Mouse (Mus musculus): ENCODE results near the gene Slc27a1. TPM values are rescaled to one million over a fixed set of nuclear protein-coding genes. Genes with fewer than 3 reads are reported as not detected.
A peak's percentile ranks its signal among the peaks of the same experiment; 100 is the strongest.

Slc27a1 gene
- polyA plus RNA-seq, 1 experiment from 2014 or later: 81.9 TPM

DNA sequence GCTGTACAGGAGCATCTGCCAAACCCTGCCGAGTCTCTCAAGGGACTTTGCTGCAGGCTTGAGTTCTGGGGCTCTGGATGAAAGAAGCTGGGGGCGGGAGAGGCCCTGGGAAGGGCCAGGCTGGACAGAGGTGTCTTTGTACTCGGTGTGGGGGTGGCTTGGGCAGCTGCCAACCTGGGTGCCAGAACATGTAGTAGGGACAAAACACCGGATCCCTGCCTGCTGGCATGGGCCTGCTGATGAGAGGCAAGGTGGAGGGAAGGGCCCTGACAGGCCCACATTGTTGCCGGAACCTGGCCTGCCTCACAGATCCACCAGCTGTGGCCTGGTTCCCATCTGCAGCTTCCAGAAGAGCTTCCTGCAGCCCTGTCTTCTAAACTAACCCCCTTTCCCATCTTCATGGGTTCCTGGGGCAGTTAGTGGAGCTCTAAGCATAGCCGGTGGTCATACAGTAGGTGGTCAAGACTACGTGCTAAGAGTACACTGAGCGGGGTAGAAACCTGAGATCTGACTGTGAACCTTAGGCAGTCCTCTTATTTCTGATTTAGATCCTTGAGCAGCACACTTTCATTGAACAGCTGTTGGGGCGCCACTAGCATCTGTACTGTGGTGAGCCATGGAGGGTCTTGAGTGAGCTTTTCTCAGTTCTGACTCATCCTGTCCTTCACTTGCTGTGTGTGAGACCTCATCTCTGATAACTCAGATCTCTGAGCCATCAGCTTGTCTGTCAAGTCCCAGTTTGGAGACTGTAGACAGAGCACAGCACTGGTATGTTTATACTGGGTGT, 4.4 kb downstream of the Slc27a1 start:
- no peak for ATAC-seq (ENCODE audit: low FRiP score)
- H3K36me3 ChIP-seq: no peaks in the 10 kb centered on the region; the same call in 1 of the 2 replicates
- 71% methylated on average over 9 of the region's 9 CpGs for WGBS
- peaks cover 43% of the 10 kb centered on the region for H3K4me1 ChIP-seq (replicated peaks)
- peak overlapping the region; percentile 81 for H3K4me2 ChIP-seq
- H3K27me3 ChIP-seq: peaks cover 9% of the 10 kb centered on the region
- H3K4me3 ChIP-seq: peak overlapping the region; percentile 4; the same call in 1 of the 2 replicates
- peak overlapping the region; percentile 78 for H3K27ac ChIP-seq
- H3K9ac ChIP-seq: no peak overlapping the region
- H3K9me3 ChIP-seq: no peaks in the 10 kb centered on the region

DNA sequence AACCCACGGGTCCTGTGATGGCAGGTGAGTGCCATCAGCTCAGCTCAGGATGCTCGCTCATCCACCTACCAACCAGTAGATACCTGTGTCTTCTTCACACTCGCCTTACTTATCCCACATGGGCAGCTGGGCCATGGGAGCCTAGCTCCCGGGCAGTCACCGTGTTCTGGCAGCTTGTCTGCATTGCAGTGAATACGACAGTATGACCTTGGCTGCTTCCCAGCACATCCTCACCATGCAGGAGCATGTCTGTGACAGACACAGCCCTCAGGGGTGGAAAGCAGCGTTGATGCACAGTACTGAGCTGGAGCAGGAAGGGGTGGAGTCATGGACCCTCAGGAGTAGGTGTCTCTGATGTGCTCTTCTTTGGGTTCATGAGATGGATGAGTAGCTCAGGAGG, 5.7 kb downstream of the Slc27a1 start:
- Histone ChIP-seq H3K9me3 (no peaks in the 10 kb centered on the region), H3K4me3 (no peak overlapping the region), H3K4me2 (no peak overlapping the region), H3K27me3 (peaks cover 3% of the 10 kb centered on the region; the same call in 1 of the 2 replicates), H3K9ac (no peak overlapping the region), H3K36me3 (peaks cover 2% of the 10 kb centered on the region; the same call in 1 of the 2 replicates), H3K4me1 (replicated peaks) (peaks cover 35% of the 10 kb centered on the region), H3K27ac (no peak overlapping the region)
- WGBS: 78% methylated on average over 7 of the region's 7 CpGs
- no peak for ATAC-seq (ENCODE audit: low FRiP score)

GRCm38 (mm10) chr8:71575020-71575419, 6.3 kb downstream of the Slc27a1 start:
- no peak overlapping the region for H3K4me2 ChIP-seq

DNA sequence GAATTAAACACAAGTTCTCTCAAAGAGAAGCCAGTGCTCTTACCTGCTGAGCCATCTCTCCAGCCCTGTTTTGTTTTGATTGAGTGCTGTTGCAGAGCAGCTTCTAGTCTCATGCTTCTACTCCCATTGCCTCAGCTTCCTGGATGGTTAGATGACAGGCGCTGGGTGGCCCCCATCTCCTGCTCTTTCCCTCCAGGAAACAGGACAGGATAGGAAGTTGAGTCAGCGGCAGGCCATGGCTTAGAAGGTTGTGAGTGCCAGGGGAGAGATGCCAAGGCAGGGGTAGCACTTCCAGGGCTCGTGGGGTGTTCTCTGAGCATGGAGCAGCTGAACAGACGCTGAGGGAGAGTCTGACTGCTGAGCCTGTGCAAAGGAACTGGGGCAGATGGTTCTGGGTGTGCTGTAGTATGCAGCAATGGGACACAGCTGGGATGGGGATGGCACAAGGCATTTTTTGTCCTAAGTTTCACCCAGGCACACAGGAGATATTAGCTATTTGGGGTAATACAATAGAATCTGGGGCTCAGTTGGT, 9.2 kb downstream of the Slc27a1 start:
- H3K4me2 ChIP-seq: no peak overlapping the region
- no peak overlapping the region for H3K9ac ChIP-seq
- peaks cover 13% of the 10 kb centered on the region; the same call in 1 of the 2 replicates for H3K27me3 ChIP-seq
- H3K4me1 ChIP-seq (replicated peaks): peaks cover 23% of the 10 kb centered on the region
- H3K4me3 ChIP-seq: no peak overlapping the region
- 73% methylated on average over 4 of the region's 4 CpGs for WGBS
- no peak overlapping the region for H3K27ac ChIP-seq
- peaks cover 27% of the 10 kb centered on the region for H3K36me3 ChIP-seq
- no peak for ATAC-seq (ENCODE audit: low FRiP score)
- no peaks in the 10 kb centered on the region for H3K9me3 ChIP-seq

More at GRCm38 (mm10) chr8:71575020-71575419, 6.3 kb downstream of the Slc27a1 start:
- ATAC-seq (ENCODE audit: low FRiP score): no peak
- Histone ChIP-seq H3K9me3 (no peaks in the 10 kb centered on the region), H3K4me3 (no peak overlapping the region), H3K27ac (no peak overlapping the region), H3K36me3 (peaks cover 6% of the 10 kb centered on the region; the same call in 1 of the 2 replicates), H3K27me3 (peaks cover 9% of the 10 kb centered on the region; the same call in 1 of the 2 replicates), H3K9ac (no peak overlapping the region), H3K4me1 (replicated peaks) (peaks cover 41% of the 10 kb centered on the region)
- 75% methylated on average over 1 of the region's 1 CpGs for WGBS

DNA sequence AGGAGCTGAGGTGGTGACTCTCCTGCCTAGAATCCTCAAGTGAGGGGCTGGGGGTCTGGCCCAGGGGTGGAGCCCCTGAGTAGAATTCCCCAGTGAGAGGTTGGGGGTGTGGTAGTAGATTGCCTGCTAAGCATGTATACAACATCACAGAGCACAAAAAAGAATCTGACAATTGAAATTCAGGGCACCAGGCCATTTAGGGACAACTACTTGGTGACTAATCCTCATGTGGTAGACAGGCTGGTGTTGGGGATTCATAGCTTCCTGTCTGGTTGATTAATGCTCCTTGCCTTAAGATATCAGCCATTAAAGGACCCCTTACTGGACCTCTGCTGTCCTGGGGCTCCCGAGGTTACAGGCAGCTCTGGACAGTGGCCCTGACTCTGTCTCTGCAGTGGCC, 10.3 kb downstream of the Slc27a1 start:
- Histone ChIP-seq H3K4me1 (replicated peaks) (peaks cover 19% of the 10 kb centered on the region), H3K4me3 (no peak overlapping the region), H3K27me3 (peaks cover 13% of the 10 kb centered on the region; the same call in 1 of the 2 replicates), H3K27ac (peak overlapping the region; percentile 35; the same call in 1 of the 2 replicates), H3K9me3 (no peaks in the 10 kb centered on the region), H3K9ac (no peak overlapping the region), H3K36me3 (peaks cover 32% of the 10 kb centered on the region), H3K4me2 (no peak overlapping the region)
- ATAC-seq (ENCODE audit: low FRiP score): no peak
- 89% methylated on average over 1 of the region's 1 CpGs for WGBS

DNA sequence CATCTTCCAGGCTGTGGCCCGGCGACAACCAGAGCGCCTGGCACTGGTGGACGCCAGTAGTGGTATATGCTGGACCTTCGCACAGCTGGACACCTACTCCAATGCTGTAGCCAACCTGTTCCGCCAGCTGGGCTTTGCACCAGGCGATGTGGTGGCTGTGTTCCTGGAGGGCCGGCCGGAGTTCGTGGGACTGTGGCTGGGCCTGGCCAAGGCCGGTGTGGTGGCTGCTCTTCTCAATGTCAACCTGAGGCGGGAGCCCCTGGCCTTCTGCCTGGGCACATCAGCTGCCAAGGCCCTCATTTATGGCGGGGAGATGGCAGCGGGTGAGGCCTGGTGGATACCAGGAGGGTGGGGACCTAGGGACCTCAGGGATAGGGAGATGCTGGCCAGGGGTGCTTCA, 10.8 kb downstream of the Slc27a1 start:
- H3K9me3 ChIP-seq: no peaks in the 10 kb centered on the region
- 0 out of 2 replicates have a peak, but pooled peaks have one; percentile 11 for ATAC-seq (ENCODE audit: low FRiP score)
- no peak overlapping the region for H3K9ac ChIP-seq
- 86% methylated on average over 14 of the region's 14 CpGs for WGBS
- H3K27me3 ChIP-seq: peaks cover 13% of the 10 kb centered on the region; the same call in 1 of the 2 replicates
- H3K4me3 ChIP-seq: no peak overlapping the region
- H3K4me1 ChIP-seq (replicated peaks): peaks cover 15% of the 10 kb centered on the region
- H3K36me3 ChIP-seq: peaks cover 37% of the 10 kb centered on the region
- H3K27ac ChIP-seq: peak overlapping the region; percentile 35; the same call in 1 of the 2 replicates
- no peak overlapping the region for H3K4me2 ChIP-seq

DNA sequence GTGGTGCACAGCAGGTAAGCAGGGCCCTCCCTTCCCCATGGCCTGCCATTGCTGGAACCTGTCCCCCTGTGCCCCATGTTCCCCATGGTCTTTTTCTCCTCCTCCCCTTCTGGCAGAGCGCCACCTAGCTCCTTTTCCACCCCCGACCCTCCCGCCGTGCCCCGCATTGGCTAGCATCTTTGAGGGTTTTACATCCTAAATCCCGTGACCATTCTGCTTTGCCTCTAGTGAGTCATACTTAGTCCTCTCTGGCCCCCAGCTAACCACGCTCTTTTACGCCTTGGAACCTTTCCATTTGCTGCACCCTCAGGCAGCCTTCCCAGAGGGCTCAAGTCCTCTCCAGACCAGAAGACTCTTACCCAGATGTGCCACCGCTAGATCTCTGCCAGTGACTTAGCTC, 11.5 kb downstream of the Slc27a1 start:
- no peak overlapping the region for H3K4me3 ChIP-seq
- no peak overlapping the region for H3K4me2 ChIP-seq
- H3K27me3 ChIP-seq: peaks cover 13% of the 10 kb centered on the region; the same call in 1 of the 2 replicates
- WGBS: 26% methylated on average over 9 of the region's 9 CpGs
- no peak overlapping the region for H3K9ac ChIP-seq
- peaks cover 13% of the 10 kb centered on the region for H3K4me1 ChIP-seq (replicated peaks)
- peaks cover 44% of the 10 kb centered on the region for H3K36me3 ChIP-seq
- H3K9me3 ChIP-seq: no peaks in the 10 kb centered on the region
- H3K27ac ChIP-seq: no peak overlapping the region
- peak; percentile 46; the same call in 1 of the 2 replicates for ATAC-seq (ENCODE audit: low FRiP score)

DNA sequence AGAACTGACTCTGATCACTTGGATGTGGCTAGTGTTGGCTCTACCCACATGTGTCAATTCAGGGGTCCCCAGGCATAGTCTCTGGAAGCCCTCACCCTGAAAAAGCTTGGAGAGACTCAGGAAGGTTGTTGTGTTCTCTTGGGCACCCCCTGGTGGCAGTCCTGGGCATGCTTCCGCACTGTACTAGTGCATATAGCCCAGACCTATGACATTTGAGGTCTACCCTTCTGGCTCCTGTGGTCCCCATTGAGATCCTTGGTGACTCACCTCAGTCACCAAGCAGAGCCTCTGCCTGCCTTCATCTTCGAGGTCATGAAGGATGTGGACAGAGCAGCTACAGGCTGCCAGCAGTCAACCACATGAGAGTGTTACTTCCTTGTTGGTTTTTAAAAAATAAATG, 18.2 kb downstream of the Slc27a1 start:
- no peak for ATAC-seq (ENCODE audit: low FRiP score)
- no peak overlapping the region for H3K27ac ChIP-seq
- WGBS: 78% methylated on average over 2 of the region's 2 CpGs
- H3K4me3 ChIP-seq: no peak overlapping the region
- peaks cover 44% of the 10 kb centered on the region for H3K36me3 ChIP-seq
- H3K4me1 ChIP-seq (replicated peaks): peaks cover 12% of the 10 kb centered on the region
- no peaks in the 10 kb centered on the region for H3K9me3 ChIP-seq
- no peak overlapping the region for H3K9ac ChIP-seq
- H3K4me2 ChIP-seq: no peak overlapping the region
- H3K27me3 ChIP-seq: no peaks in the 10 kb centered on the region

- no peak overlapping the region for H3K9ac ChIP-seq
- WGBS: 74% methylated on average over 3 of the region's 3 CpGs
- peaks cover 39% of the 10 kb centered on the region for H3K36me3 ChIP-seq
- no peak overlapping the region for H3K4me3 ChIP-seq
- H3K27me3 ChIP-seq: no peaks in the 10 kb centered on the region
- H3K27ac ChIP-seq: no peak overlapping the region
- H3K4me1 ChIP-seq (replicated peaks): peaks cover 25% of the 10 kb centered on the region
- no peak for ATAC-seq (ENCODE audit: low FRiP score)
- H3K9me3 ChIP-seq: no peaks in the 10 kb centered on the region
- no peak overlapping the region for H3K4me2 ChIP-seq
Measured at GRCm38 (mm10) chr8:71588762-71589161, 20.1 kb downstream of the Slc27a1 start.

DNA sequence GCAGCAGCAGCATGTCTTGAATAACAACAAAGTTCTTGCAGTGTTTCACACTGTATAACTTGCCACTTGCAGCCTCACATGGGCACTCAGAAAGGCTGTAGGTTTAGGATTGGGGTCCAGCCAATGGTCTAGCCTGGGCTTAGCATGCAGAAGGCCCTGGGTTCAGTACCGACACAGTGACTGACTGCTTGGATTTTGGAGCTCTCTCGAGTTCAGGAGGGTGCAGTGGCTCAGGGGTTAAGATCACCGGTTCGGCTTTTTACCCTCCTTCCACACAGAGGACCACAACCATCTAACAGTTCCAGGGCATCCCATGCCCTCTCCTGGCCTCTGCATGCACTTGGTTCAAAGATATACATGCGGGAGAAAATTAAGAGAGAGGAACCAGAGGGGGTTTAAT, 22.3 kb downstream of the Slc27a1 start:
- Histone ChIP-seq H3K4me3 (peak overlapping the region; percentile 66), H3K36me3 (peaks cover 29% of the 10 kb centered on the region), H3K9ac (peak overlapping the region; percentile 96), H3K9me3 (no peaks in the 10 kb centered on the region), H3K27me3 (no peaks in the 10 kb centered on the region), H3K27ac (peak overlapping the region; percentile 99), H3K4me2 (peak overlapping the region; percentile 85), H3K4me1 (replicated peaks) (peaks cover 34% of the 10 kb centered on the region)
- ATAC-seq (ENCODE audit: low FRiP score): no peak
- 26% methylated on average over 5 of the region's 5 CpGs for WGBS

- peak within 1 kb of the TSS; percentile 96 for H3K9ac ChIP-seq
- peaks cover 24% of the 10 kb centered on the region for H3K36me3 ChIP-seq
- H3K9me3 ChIP-seq: no peaks in the 10 kb centered on the region
- H3K27ac ChIP-seq: peak within 1 kb of the TSS; percentile 99
- WGBS: under 1% methylated on average over 71 of the region's 71 CpGs
- ATAC-seq (ENCODE audit: low FRiP score): peak; percentile 83
- peaks cover 40% of the 10 kb centered on the region for H3K4me1 ChIP-seq (replicated peaks)
- H3K4me2 ChIP-seq: peak within 1 kb of the TSS; percentile 85
- H3K27me3 ChIP-seq: no peaks in the 10 kb centered on the region
- peak within 1 kb of the TSS; percentile 66 for H3K4me3 ChIP-seq
Measured at GRCm38 (mm10) chr8:71591471-71592373, 23.0 kb downstream of the Slc27a1 start, which contains the start of gene Pgls. Gene Pgls (plus strand): TSS chr8:71592176.

All from hindbrain, embryonic 13.5 days (tissue).